Mouse (Mus musculus) lung, postnatal 0 days (tissue): Measurements from ENCODE around the gene Rnf146.

Experiments used
- CTCF ChIP-seq: IDR thresholded peaks from 2 replicates; pipeline ENCODE4 v1.5.1; 2016; ENCODE audit warnings: antibody characterized with exemption, mild to moderate bottlenecking
- EP300 ChIP-seq: IDR thresholded peaks from 2 replicates; pipeline ENCODE4 v1.6.1; 2016; ENCODE audit warnings: antibody characterized with exemption, mild to moderate bottlenecking, control low read depth

DNA sequence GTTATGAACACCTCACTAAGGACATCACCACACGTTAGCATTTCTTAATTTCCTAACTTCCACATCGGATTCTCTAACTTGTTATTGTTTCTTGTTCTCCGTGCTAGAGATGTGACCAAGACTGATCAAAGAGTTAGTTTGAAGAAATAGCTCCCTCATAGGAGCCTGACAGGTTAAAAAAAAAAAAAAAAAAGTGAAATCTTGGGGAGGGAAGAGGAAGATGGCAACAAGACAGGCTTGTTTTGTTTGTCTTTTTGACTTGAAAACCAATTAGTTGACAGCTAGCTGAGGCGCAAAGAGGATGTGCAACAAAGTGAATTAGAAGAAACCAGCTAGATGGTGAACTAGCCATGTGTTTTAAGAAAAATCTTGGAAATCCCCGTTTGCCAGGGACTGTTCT is 48.3 kb downstream of the Rnf146 start:
- no peak for TF ChIP-seq CTCF
- no peak for TF ChIP-seq EP300
